Mouse (Mus musculus) mouse trophoblast stem cell (cell line): ENCODE data around the gene Dmbx1.

Experiments
- in situ Hi-C, 2 experiments: fragments of 300-500 bp; cut with MseI, MboI; formaldehyde crosslinking; loops; 2 replicates in 1 of 2; 3 replicates in 1 of 2; pipeline ENCODE4 v1.15.1; 2025

Dmbx1 gene

DNA sequence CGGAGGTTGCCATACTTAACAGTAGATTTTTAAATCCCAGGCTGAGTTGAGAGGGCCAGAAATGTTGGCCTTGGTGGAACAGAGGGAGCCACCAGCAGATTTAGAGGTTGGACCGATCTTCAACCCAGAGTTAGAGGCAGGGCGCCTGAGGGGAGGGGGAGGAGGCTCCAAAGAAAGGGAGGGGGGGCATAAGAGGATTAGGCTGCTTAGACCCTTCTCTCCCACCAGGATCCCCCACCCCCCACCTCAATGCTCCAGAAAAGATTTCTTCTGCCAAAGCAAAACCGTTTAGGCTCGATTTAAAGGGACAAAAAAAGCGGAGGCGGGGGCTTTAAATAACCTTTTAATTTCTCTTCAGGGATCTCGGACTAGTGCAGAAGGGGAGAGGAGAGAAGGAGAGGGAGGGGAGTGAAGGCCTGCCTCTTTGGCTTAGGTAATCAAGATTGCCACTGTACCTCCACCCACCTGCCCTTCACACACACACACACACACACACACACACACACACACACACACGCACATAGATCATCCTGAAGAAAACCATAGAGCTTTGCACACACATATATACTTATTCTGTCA, 1.6 kb upstream of the Dmbx1 start:
- in situ Hi-C loops, result no loop called here

DNA sequence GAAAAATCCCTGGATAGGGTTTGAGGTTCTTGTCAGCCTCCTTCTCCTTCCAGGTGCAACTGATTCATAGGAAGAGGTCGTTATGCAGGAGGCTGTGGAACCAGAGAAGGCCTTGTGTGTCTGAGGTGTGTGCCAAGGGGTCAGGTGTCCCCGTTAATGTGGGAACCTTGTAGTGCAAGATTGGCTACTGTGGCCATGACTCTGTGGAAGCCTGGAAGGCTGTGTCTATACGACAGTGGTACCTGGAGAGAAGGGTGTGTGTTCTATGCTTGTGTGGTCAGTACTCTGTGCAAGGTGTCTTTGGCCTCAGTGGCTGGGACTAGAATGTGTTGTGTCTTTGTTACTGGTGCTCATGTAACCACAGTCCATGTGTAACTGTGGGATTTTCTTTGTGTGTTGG, 955 bp upstream of the Dmbx1 start:
- in situ Hi-C loops, result no loop called here

DNA sequence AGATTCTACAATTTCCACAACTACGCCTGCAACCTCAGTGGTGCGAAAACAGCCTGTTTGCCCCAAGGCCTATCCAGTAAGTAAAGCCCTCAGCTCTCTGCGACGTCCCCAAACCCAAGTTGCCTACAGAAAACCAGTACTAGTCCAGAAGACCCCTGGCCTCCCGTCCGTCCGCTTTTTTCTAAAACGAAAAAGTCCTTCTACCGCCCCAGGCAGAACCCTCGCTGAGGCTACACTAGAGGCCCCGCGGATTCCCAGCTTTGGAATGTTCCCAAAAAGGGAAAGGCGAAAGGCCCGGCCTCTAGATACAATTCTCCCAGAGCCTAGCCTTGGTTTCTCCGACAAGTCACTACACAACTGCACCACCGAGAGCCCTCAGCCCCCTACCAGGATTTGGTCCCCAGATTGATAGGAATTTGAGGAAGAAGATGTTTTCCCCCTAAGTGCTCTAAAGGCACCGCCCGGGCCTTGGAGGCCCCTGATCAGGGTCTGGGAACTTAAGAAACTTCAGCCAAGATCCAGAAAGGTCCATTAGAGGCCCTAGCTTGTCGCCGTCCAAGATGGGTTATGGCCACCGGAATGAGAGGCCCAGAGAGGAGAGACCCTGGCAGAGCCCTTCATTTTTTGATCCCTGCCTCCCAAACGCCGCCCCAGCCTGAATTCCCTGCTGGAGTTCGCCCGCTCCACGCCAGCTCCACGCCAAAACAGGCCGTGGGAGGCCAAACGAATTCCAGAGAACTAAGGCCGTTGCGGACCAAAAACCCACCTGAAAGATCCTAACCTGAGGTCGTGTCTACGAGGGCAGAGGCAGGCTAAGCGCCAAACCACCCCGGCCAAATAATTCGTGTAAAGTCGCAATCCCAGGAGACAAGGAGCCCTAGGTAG, 1.2 kb downstream of the Dmbx1 start:
- in situ Hi-C loops, result no loop called here

DNA sequence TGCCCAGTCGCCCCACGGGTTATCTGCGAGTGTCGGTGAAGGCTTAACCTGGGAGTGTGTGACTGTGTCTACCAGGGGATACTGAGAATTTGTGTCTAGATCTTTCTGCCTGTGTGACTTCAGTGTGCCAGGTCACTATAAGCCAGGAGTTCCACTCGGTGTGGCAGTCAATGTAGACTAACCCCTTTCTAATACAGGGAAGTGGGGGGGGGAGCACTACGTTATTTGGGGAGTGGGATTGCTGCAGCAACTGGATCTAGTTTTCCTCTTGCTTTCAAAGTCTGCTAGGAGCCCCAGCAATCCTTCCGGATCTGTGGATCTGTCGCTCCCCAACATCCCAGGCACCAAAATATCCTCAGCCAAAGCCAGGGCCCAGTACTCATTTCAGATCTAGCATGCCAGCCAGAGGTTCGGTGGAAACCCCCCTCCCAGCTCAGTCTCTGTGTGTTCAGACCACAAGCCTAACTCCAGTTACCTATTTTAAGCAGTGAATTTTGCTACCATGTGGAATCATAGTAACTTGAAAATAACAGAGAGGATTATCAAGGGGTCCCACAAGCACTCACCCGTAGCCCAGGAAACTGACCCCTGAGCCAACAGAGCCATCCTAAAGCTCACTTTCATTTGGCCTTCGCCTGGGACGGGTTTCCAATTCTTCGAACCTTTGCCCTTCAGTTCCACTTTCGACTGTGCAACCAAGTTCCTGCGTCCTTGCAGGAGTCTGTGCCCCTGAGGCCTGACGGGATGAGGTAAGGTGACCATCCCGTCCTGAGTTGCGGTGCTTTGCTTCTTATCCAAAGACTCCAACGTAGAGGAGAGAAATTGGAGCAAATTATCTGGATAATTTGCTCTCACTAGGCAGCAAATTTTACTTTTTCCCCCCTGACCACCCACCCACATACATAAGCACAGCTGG, 2.4 kb downstream of the Dmbx1 start:
- in situ Hi-C loops, result no loop called here

DNA sequence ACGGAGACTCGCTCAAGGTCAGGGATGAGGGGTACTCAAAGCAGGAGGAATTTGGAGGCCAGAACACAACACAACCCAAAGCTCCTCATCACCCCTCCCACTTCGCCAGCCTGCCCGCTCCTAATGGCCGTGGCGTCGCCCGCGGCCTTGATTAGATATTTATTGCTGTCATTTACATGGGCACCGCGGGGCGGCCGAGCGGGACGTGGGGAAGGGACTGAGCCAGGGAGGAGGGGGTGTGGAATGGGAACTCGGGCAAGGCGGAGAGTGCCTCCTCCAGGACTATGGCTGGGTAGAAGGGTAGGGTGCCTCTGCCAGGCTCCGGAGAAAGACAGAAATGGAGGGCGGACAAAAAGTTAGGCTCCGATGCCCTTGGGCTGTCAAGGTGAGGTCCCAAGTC, 3.1 kb downstream of the Dmbx1 start:
- in situ Hi-C loops, result no loop called here

DNA sequence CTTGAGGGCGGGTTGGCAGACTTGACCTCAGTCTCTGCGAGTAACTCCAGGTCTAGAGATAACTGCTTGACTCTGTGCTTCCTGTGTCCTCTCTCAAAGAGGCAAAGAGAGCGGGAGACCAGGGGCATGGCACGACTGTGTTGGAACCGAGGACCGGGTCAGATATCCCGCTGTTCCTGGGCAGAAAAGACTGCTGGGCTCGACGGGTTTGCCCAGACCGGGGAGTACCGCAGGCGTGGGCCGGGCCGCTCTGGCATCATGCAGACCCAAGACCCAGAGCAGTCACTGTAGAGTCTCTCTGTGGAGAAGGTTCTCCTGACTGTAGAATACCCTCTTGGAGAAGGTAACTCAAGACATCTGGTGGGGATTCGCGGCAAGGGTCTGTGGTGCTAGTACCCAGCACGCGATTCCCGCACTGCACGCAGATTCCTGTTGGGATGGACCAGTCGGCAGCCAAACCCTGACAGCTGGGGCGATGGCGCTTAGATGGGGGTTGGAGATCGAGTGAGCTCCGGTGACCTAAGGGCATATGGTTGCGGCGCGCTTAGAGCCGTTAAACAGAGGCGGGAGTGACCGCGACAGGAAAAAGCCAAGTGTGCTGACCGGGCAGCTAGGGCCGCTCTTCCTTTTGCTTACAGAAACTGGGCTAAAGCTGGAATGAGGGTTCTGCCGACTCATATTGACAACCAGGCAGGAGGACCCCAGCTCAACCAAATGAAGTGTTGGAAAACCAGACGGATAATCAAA, 3.7 kb downstream of the Dmbx1 start:
- in situ Hi-C loops, result no loop called here

DNA sequence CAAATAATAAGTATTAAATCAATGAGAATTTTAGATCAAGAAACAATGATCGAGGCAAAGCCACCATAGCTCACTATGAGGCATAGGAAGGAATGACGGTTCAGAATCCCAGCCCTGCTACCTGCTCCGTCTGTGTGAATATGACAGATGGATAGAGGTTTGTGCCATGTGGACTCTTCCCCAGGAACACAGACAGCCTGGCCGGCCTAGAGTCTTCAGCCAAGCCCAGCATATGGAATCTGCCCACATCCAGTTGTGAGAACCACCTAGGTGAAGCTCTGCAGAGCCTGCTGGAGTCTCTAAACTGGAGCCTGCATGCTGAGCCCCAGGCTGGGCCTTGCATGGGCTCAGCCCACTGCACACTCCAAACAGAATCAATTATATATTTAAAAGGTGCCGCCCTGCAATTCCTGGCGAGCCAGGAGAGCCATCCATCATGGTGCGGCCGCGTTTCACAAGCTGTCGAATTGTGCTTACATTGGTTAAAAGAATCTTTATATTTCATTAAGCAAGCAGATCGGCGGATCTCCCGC, 8.1 kb downstream of the Dmbx1 start:
- in situ Hi-C loops, result no loop called here

DNA sequence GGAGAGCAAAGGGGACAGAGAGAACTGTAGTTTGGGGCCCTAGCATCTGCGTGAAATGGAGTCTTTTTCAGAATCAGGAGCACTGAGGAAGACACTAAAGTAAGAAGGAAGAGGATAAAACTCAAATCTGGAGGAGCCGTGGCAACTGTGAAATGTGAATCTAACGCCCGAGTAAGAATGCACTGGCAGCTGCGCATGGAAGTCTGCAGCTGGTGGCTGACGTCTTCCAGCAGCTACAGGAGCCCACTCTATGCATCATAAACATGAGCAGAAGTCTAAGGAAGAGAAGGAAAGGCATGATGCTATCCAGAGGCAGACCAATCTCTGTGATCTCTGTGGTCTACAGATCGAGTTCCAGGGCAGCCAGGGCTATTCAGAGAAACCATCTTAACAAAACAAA, 12.1 kb downstream of the Dmbx1 start:
- in situ Hi-C loops, result no loop called here

DNA sequence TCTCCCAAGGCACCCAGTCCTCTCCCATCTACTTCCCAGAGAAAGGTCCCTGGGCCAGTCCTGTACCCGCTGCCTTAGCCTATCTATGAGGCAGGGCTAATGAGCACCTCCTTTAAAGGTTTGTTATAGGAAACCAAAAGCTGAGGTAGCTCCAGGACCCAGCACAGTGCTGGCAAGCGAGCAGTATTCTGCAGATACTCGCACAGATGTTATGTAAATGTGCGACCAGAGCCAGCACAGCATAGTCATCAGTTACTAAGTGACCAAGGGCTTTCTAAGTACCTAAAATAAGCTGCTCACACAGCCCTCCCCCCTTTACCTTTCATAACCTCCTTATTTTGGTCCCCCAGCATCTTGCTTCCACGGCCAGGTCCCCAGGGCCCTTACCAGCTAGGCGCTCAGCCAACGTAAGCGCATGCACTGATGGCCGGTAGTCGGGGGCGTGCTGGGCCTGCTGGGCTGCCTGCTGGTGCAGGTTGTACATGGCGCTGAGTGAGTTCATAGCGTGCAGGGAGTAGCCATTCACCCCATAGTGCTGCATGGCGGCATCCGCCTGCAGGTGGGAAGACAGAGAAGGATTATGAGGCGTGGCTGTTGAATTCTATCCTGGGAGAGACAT, 16.4 kb downstream of the Dmbx1 start:
- in situ Hi-C loops, result no loop called here

DNA sequence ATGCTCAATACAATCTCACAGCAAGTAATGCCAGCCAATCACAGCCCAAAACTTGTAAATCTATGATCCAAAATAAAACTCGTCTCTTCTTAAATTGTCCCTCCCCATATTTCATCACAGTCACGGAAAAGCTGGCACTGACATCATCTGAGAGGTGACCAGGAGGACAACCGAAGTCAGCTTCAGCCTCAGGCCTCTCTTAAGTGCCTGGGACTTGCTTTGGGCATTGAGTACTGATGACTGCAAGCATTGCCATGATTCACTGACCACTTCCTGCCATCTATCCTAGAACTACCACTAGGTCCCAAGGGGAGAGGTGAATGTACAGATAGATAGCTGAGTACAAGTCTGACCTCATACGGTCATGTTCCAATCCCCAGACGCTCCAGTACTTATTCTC, 17.0 kb downstream of the Dmbx1 start:
- in situ Hi-C loops, result no loop called here

DNA sequence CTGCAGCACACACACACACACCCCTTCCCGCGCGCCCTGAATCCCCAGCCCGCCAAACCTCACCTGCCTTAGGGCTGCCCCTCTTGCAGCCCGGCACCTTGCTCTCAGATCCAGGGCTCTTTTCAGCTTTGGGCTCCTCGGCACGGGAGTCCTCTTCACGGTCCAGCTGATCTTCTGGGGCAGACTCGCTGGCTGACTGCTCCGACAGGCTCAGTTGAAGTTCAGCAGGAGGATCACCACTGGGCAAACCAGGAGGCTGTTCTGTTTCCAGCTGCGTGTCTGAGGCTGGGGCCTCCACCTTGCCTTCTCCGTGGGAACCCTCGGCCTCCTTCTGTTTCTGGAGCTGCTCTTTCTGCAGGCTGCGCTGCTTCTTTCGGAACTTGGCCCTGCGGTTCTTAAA, 19.8 kb downstream of the Dmbx1 start:
- in situ Hi-C loops, result no loop called here

DNA sequence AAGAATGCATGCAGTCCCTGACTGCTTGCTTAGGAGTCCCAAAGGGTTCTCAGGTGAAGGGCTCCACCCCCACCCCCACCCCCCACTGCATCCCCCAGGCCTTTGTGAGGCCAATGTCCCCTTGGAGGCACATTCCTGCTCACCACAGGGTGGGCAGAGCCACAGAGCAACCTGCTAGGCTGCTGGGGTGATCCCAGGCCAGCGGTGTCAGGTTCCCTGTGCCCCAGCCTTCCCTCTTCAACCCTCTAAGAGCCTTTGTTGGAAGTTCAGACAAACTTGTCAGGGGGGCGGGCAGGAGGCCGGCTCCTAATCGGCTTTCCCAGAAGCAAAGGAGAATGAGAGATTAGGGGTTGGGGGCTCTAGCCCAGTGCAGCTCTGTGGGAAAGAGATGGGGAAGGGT, 28.1 kb downstream of the Dmbx1 start:
- in situ Hi-C loops, result loop anchor here in 1 of 2 experiments (5.0 kb wide), 1 partner anchor 36 kb away; no protein-coding TSS in a partner anchor

DNA sequence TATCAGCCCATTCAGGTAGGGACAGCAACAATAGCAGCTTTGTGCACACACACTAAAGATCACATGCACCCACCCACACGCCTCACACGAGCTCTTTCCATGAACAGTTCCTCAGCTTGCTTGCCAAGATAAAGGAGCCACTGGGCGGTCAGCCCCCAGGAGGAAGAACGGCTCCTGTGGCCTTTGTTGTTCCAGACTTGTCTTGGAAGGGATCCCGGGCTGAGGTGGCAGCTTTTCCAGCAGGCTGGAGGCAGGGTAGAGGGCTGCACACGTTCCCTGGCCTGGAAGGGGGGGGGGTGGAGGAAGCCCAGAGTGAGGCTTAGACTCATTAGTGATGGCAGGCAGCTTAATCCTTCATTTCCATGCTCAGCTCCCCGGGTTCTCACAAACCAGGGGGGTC, 31.1 kb downstream of the Dmbx1 start:
- in situ Hi-C loops, result loop anchor here in 1 of 2 experiments (5.0 kb wide), 1 partner anchor 44 kb away; no protein-coding TSS in a partner anchor

DNA sequence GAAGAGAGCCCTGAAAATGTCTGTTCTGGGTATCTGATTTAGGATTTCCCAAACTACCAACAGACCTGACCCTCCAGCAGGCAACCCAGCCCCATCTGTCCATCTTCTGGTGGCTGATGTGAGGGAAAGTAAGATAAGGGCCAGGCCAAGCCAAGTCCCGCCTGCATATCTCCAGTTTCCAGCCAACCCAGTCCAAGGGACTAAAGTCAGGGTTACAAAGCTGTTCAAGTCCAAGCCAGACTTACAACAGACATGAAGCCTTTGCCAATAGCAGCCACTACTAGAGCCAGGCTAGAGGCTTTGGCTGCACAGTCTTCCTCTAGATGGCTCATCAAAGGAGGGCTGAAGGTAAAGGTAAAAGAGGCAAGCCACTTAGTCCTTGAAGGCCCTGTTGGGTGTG, 31.7 kb downstream of the Dmbx1 start:
- in situ Hi-C loops, result loop anchor here in 1 of 2 experiments (5.0 kb wide), 1 partner anchor 44 kb away; no protein-coding TSS in a partner anchor

DNA sequence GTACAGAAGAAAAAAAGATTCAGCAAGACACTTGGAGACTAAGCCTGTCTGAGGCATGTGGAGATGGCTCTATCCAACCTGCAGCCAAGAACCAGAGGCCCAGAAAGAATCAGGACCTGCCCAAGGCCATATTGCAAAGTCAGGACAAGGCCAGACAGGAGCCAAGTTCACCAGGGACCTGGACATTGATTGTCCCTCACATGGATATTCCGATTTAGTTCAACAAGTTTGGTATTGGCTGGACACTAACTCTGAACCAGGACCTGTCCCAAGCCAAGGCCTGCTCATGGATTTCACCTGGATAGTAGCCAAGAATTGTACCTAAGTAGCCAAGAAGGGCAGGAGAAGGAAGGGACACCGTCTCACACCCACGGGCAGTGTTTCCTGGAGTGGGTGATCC, 32.9 kb downstream of the Dmbx1 start:
- in situ Hi-C loops, result loop anchor here in 1 of 2 experiments (5.0 kb wide), 1 partner anchor 46 kb away; no protein-coding TSS in a partner anchor

DNA sequence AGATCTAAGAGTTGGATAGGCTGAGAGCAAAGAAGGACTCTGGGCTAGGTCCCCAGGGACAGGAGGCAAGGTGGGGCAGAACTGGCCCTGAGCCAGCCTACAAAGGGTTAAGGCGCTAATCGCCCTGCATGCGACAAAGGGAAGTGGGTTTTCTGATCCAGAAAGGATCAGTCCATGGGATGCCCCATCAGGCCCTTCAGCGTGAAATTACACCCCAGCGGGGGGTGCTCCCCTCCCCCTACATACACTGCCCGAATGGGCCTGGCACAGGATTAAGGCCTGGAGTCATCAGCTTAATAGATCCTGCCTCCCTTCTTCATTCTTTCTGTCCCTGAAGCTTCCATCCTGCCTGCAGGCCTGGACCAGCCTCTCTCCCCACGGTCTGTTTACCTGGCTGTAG, 34.0 kb downstream of the Dmbx1 start:
- in situ Hi-C loops, result loop anchor here in 1 of 2 experiments (5.0 kb wide), 1 partner anchor 47 kb away; no protein-coding TSS in a partner anchor

DNA sequence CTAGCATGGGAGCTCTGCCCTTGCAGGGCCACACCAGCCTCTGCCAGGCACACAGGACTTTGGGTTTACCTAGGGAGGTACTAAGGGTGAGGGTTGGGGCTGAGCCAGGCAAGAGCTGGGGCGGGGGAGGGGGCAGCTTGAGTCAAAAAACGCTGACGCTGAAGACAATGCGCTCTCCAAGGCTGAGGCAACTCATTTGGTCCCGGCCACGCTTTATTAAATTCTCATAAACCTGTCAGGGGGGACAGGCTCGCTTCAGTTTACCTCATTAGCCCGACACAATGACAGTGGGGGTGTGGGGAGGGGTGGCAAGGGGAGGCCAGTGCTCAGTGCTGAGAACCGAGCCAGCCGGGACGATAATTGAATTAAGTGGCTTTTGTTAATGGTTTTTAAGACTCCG, 35.4 kb downstream of the Dmbx1 start:
- in situ Hi-C loops, result loop anchor here in 1 of 2 experiments (5.0 kb wide), 1 partner anchor 78 kb away; no protein-coding TSS in a partner anchor

DNA sequence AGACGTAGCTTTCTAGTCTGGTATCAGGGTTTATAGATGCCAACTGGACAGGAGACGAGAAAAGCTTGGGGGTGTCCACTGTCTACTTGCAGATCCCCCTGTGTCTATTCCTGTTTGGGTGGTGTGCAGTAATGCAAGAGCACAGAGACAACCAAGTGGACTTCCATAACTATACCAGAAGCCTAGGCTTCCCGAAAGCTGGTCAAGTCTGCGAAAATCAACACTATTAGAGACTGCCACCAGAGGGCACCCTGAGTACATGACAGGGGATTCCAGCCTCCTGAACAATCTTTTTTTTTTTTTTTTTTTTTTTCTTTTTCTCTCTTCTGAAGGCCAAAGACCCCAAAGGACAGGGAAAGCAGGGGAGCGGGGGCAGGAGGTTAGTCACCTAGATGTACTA, 36.9 kb downstream of the Dmbx1 start:
- in situ Hi-C loops, result loop anchor here in 1 of 2 experiments (5.0 kb wide), 1 partner anchor 79 kb away; no protein-coding TSS in a partner anchor

DNA sequence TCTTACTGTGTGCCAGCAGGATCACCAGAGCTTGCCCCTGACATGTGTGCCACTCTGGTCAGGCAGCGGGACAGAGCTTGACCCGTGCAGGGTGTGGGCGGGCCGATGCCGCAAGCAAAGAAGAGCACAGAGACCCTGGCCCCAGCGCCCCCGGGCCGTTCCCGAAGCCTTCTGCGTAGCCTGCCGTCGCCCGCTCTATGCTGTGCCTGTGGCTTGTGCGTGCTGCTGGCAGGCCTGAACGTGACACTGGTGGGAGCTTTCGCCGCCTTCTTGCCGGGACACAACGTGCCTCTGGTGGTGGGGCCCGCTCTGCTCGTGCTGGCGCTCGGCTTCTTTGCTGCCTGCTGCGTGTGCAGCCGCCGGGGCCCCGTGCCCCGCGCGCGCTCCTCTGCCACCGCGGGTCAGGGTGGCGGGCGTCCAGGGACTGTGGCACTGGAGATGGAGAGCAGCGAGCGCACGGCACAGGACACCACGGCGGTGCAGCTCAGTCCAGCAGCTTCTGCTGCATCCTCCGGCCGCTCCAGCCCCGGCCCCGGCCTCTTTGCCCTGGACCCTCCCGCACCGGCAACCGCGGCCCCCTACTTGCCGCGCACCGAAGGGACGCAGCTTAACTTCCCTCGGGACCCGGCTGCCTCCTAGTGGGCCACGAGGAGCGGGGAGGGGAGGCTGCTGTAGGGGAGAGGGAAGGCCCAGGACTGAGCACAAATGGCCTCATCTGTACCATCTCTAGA, 41.7 kb downstream of the Dmbx1 start:
- in situ Hi-C loops, result loop anchor here in 1 of 2 experiments (5.0 kb wide), 1 partner anchor 166 kb away; no protein-coding TSS in a partner anchor
